Mouse (Mus musculus): ENCODE measurements around the gene Mtx1. TPM values are rescaled to one million over a fixed set of nuclear protein-coding genes. Genes with fewer than 3 reads are reported as not detected.
"Not testable (repeated sequence)": the region's sequence is repeated elsewhere in the genome, so short reads cannot be mapped to it uniquely, and the experiment has no call there.

Mtx1 gene
- polyA plus RNA-seq, 1 experiment from 2014 or later: 106 TPM

DNA sequence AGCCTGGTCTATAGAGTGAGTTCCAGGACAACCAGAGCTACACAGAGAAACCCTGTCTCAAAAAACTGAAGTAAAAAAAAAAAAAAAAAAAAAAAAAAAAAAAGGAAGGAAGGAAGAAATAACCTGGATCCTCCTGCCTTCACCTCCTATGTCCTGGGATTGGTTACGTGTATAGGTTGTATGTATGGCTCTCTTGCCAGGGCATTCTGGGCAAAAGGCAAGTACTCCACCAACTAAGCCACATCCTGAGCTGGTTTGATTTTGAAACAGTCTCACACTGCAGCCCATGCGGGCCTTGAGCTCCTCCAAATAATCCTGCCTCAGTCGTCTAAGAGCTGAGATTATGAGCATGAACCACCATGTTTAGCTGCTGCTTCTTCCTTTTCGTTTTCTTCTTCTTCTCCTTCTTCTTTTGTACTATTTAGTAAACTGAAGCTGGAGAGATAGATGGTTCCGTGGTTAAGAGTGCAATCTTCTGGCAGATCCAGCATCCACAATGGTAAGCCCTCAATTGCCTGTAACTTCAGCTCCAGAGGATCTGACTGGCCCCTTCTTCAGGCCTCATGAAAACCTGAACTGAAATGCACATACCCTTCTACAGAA, 63.1 kb downstream of the Mtx1 start:
- H3K4me2 ChIP-seq: peak overlapping the region; percentile 74
- H3K9ac ChIP-seq: peak overlapping the region; percentile 95
- H3K9me3 ChIP-seq (replicated peaks): no peaks in the 10 kb centered on the region
- H3K36me3 ChIP-seq: peaks cover 21% of the 10 kb centered on the region
- H3K4me1 ChIP-seq (replicated peaks): peaks cover 39% of the 10 kb centered on the region
- H3K27me3 ChIP-seq: peaks cover 12% of the 10 kb centered on the region
- 68% methylated on average over 5 of the region's 5 CpGs for WGBS
- peak overlapping the region; percentile 94 for H3K4me3 ChIP-seq
- 0 out of 2 replicates have a peak overlapping the region, but pooled peaks have one; percentile 98 for H3K27ac ChIP-seq
- ATAC-seq (replicated peaks; ENCODE audit: insufficient number of reproducible peaks, insufficient read depth, low FRiP score, low read depth): no peak

GRCm38 (mm10) chr3:89163123-89163522, 63.8 kb downstream of the Mtx1 start:
- no peak overlapping the region for H3K4me2 ChIP-seq
- ATAC-seq (replicated peaks; ENCODE audit: insufficient number of reproducible peaks, insufficient read depth, low FRiP score, low read depth): no peak
- H3K27ac ChIP-seq: no peak overlapping the region
- peaks cover 18% of the 10 kb centered on the region for H3K27me3 ChIP-seq
- H3K4me3 ChIP-seq: no peak overlapping the region
- no peaks in the 10 kb centered on the region for H3K9me3 ChIP-seq (replicated peaks)
- H3K36me3 ChIP-seq: peaks cover 15% of the 10 kb centered on the region
- H3K4me1 ChIP-seq (replicated peaks): peaks cover 39% of the 10 kb centered on the region
- 75% methylated on average over 1 of the region's 1 CpGs for WGBS
- no peak overlapping the region for H3K9ac ChIP-seq

DNA sequence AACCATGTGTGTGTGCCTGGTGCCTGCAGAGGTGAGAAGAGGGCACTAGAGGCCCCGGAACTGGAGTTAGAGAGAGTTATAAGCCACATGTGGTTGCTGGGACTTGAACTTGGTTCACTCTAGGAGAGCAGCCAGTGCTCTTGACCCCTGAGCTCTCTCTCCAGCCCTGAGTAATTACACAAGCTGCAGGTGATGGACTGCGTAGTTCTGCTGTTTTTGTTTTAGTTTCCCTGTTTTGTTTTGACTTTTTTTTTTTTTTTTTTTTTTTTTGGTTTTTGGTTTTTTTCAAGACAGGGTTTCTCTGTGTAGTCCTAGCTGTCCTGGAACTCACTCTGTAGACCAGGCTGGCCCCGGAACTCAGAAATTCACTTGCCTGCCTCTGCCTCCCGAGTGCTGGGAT, 65.1 kb downstream of the Mtx1 start:
- no peak overlapping the region for H3K27ac ChIP-seq
- no peak for ATAC-seq (replicated peaks; ENCODE audit: insufficient number of reproducible peaks, insufficient read depth, low FRiP score, low read depth)
- H3K9me3 ChIP-seq (replicated peaks): no peaks in the 10 kb centered on the region
- no peak overlapping the region for H3K4me3 ChIP-seq
- no peak overlapping the region for H3K4me2 ChIP-seq
- peaks cover 38% of the 10 kb centered on the region for H3K4me1 ChIP-seq (replicated peaks)
- H3K9ac ChIP-seq: no peak overlapping the region
- peaks cover 4% of the 10 kb centered on the region; the same call in 1 of the 2 replicates for H3K36me3 ChIP-seq
- WGBS: 69% methylated on average over 4 of the region's 4 CpGs
- peaks cover 25% of the 10 kb centered on the region for H3K27me3 ChIP-seq

DNA sequence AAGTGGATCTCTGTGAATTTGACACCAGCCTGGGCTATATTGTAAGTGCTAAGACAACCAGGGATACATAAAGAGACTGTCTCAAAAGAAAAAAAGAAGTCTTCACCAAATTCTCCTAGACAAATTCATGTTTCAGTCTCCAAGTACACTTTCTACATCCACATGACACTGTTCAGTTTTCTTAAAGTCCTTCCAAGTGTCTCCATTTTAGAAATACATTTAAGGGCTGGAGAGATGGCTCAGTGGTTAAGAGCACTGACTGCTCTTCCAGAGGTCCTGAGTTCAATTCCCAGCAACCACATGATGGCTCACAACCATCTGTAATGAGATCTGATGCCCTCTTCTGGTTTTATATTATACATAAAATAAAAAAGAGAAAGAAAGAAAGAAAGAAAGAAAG, 65.7 kb downstream of the Mtx1 start:
- H3K27me3 ChIP-seq: peaks cover 25% of the 10 kb centered on the region
- peaks cover 33% of the 10 kb centered on the region for H3K4me1 ChIP-seq (replicated peaks)
- not testable (repeated sequence) for ATAC-seq (replicated peaks; ENCODE audit: insufficient number of reproducible peaks, insufficient read depth, low FRiP score, low read depth); H3K9ac ChIP-seq; H3K4me2 ChIP-seq; H3K4me3 ChIP-seq; H3K9me3 ChIP-seq (replicated peaks); H3K36me3 ChIP-seq; H3K27ac ChIP-seq

GRCm38 (mm10) chr3:89159616-89160344, 67.1 kb downstream of the Mtx1 start, which contains the start of gene Hcn3:
TSS of gene Hcn3 (minus strand) at chr3:89160196.
- Histone ChIP-seq H3K27ac (no peak within 1 kb of the TSS), H3K4me3 (peak within 1 kb of the TSS; percentile 67), H3K27me3 (peaks cover 28% of the 10 kb centered on the region), H3K4me2 (peak within 1 kb of the TSS; percentile 100), H3K36me3 (no peaks in the 10 kb centered on the region), H3K9me3 (replicated peaks) (no peaks in the 10 kb centered on the region), H3K4me1 (replicated peaks) (peaks cover 23% of the 10 kb centered on the region), H3K9ac (peak within 1 kb of the TSS; percentile 46)
- under 1% methylated on average over 65 of the region's 66 CpGs for WGBS
- peak; percentile 70 for ATAC-seq (replicated peaks; ENCODE audit: insufficient number of reproducible peaks, insufficient read depth, low FRiP score, low read depth)

GRCm38 (mm10) chr3:89159211-89159610, 67.7 kb downstream of the Mtx1 start:
- WGBS: 3% methylated on average over 13 of the region's 13 CpGs
- peak overlapping the region; percentile 100 for H3K4me2 ChIP-seq
- no peaks in the 10 kb centered on the region for H3K36me3 ChIP-seq
- peaks cover 23% of the 10 kb centered on the region for H3K4me1 ChIP-seq (replicated peaks)
- no peak for ATAC-seq (replicated peaks; ENCODE audit: insufficient number of reproducible peaks, insufficient read depth, low FRiP score, low read depth)
- H3K27ac ChIP-seq: no peak overlapping the region
- peaks cover 29% of the 10 kb centered on the region for H3K27me3 ChIP-seq
- H3K4me3 ChIP-seq: peak overlapping the region; percentile 67
- 0 out of 2 replicates have a peak overlapping the region, but pooled peaks have one; percentile 46 for H3K9ac ChIP-seq
- H3K9me3 ChIP-seq (replicated peaks): no peaks in the 10 kb centered on the region

MicroRNA genes within 50 kb of the gene (microRNA counts, 519-probe panel; counts per million panel counts)
- 1,124 counts per million, percentile 5 among the panel's probes with 10 or more counts for microRNA mmu-miR-92b

Small RNA genes within 50 kb of the gene (microRNA-seq; reads per million reads assigned to microRNA genes)
- 185 reads per million, percentile 58 among the genes with 10 or more reads in this experiment for gene Mir92b

Other genes starting within 250 kb of the Mtx1 start
- gene Rusc1, start 133.8 kb downstream of the Mtx1 start, polyA plus RNA-seq (2015; fragmentation: Nextera tagmentation; extraction: Ambion mirVana): 7.5 and 12.6 TPM in 2 replicates
- 0.06 TPM in 1 of 2 replicates, not detected in the other for gene Gm43738, start 126.0 kb downstream of the Mtx1 start, polyA plus RNA-seq (2015; fragmentation: Nextera tagmentation; extraction: Ambion mirVana)
- gene Fdps, start 125.1 kb downstream of the Mtx1 start, polyA plus RNA-seq (2015; fragmentation: Nextera tagmentation; extraction: Ambion mirVana): 86.6 and 124 TPM in 2 replicates
- 0.09 and 0.61 TPM in 2 replicates for gene Pklr, start 90.9 kb downstream of the Mtx1 start, polyA plus RNA-seq (2015; fragmentation: Nextera tagmentation; extraction: Ambion mirVana)
- 0.52 and 1.1 TPM in 2 replicates for gene Hcn3, start 66.9 kb downstream of the Mtx1 start, polyA plus RNA-seq (2015; fragmentation: Nextera tagmentation; extraction: Ambion mirVana)
- gene Clk2, start 62.3 kb downstream of the Mtx1 start, polyA plus RNA-seq (2015; fragmentation: Nextera tagmentation; extraction: Ambion mirVana): 14.2 and 20.1 TPM in 2 replicates
- 70.9 and 92.8 TPM in 2 replicates for gene Scamp3, start 49.6 kb downstream of the Mtx1 start, polyA plus RNA-seq (2015; fragmentation: Nextera tagmentation; extraction: Ambion mirVana)
- gene Fam189b, start 43.9 kb downstream of the Mtx1 start, polyA plus RNA-seq (2015; fragmentation: Nextera tagmentation; extraction: Ambion mirVana): 10.5 and 19.2 TPM in 2 replicates
- gene Gba, start 24.2 kb downstream of the Mtx1 start, polyA plus RNA-seq (2015; fragmentation: Nextera tagmentation; extraction: Ambion mirVana): 27.3 and 34.7 TPM in 2 replicates
- 17.5 and 31.4 TPM in 2 replicates for gene Thbs3, start 11.9 kb downstream of the Mtx1 start, polyA plus RNA-seq (2015; fragmentation: Nextera tagmentation; extraction: Ambion mirVana)
- 1.6 and 7.0 TPM in 2 replicates for gene Muc1, start 2.0 kb upstream of the Mtx1 start, polyA plus RNA-seq (2015; fragmentation: Nextera tagmentation; extraction: Ambion mirVana)
- 189 and 207 TPM in 2 replicates for gene Krtcap2, start 18.9 kb upstream of the Mtx1 start, polyA plus RNA-seq (2015; fragmentation: Nextera tagmentation; extraction: Ambion mirVana)
- 0.79 and 2.2 TPM in 2 replicates for gene Trim46, start 19.2 kb upstream of the Mtx1 start, polyA plus RNA-seq (2015; fragmentation: Nextera tagmentation; extraction: Ambion mirVana)
- gene Dpm3, start 32.3 kb upstream of the Mtx1 start, polyA plus RNA-seq (2015; fragmentation: Nextera tagmentation; extraction: Ambion mirVana): 88.4 and 88.7 TPM in 2 replicates
- gene Slc50a1, start 43.5 kb upstream of the Mtx1 start, polyA plus RNA-seq (2015; fragmentation: Nextera tagmentation; extraction: Ambion mirVana): 44.5 and 49.5 TPM in 2 replicates
- 35.0 and 39.9 TPM in 2 replicates for gene Efna1, start 54.1 kb upstream of the Mtx1 start, polyA plus RNA-seq (2015; fragmentation: Nextera tagmentation; extraction: Ambion mirVana)
- 0.73 and 2.7 TPM in 2 replicates for gene Efna3, start 95.9 kb upstream of the Mtx1 start, polyA plus RNA-seq (2015; fragmentation: Nextera tagmentation; extraction: Ambion mirVana)
- gene Efna4, start 110.9 kb upstream of the Mtx1 start, polyA plus RNA-seq (2015; fragmentation: Nextera tagmentation; extraction: Ambion mirVana): 6.0 and 8.1 TPM in 2 replicates
- 59.8 and 71.2 TPM in 2 replicates for gene Adam15, start 122.9 kb upstream of the Mtx1 start, polyA plus RNA-seq (2015; fragmentation: Nextera tagmentation; extraction: Ambion mirVana)
- gene Dcst2, start 134.9 kb upstream of the Mtx1 start, polyA plus RNA-seq (2015; fragmentation: Nextera tagmentation; extraction: Ambion mirVana): not detected in 2 replicates
- gene Dcst1, start 138.2 kb upstream of the Mtx1 start, polyA plus RNA-seq (2015; fragmentation: Nextera tagmentation; extraction: Ambion mirVana): 0.06 and 0.18 TPM in 2 replicates
- gene Zbtb7b, start 167.7 kb upstream of the Mtx1 start, polyA plus RNA-seq (2015; fragmentation: Nextera tagmentation; extraction: Ambion mirVana): 2.3 and 3.0 TPM in 2 replicates
- gene Lenep, start 175.7 kb upstream of the Mtx1 start, polyA plus RNA-seq (2015; fragmentation: Nextera tagmentation; extraction: Ambion mirVana): 1.7 TPM in 1 of 2 replicates, not detected in the other
- gene Flad1, start 184.8 kb upstream of the Mtx1 start, polyA plus RNA-seq (2015; fragmentation: Nextera tagmentation; extraction: Ambion mirVana): 34.0 and 35.1 TPM in 2 replicates
- gene Cks1b, start 191.3 kb upstream of the Mtx1 start, polyA plus RNA-seq (2015; fragmentation: Nextera tagmentation; extraction: Ambion mirVana): 266 and 291 TPM in 2 replicates
- gene Shc1, start 191.4 kb upstream of the Mtx1 start, polyA plus RNA-seq (2015; fragmentation: Nextera tagmentation; extraction: Ambion mirVana): 60.6 and 79.9 TPM in 2 replicates
- gene Pygo2, start 203.1 kb upstream of the Mtx1 start, polyA plus RNA-seq (2015; fragmentation: Nextera tagmentation; extraction: Ambion mirVana): 21.1 and 28.1 TPM in 2 replicates
- gene Pbxip1, start 209.6 kb upstream of the Mtx1 start, polyA plus RNA-seq (2015; fragmentation: Nextera tagmentation; extraction: Ambion mirVana): 62.4 and 64.7 TPM in 2 replicates
- 47.2 and 52.1 TPM in 2 replicates for gene Pmvk, start 227.5 kb upstream of the Mtx1 start, polyA plus RNA-seq (2015; fragmentation: Nextera tagmentation; extraction: Ambion mirVana)

Measured in heart, embryonic 15.5 days (tissue).